Mouse (Mus musculus) brain, embryonic 18.5 days (tissue): ENCODE measurements around the gene Myog.
"Not testable (repeated sequence)": the region's sequence is repeated elsewhere in the genome, so short reads cannot be mapped to it uniquely, and the experiment has no call there.

Source experiments
- DNase-seq: peaks from one replicate; pipeline ENCODE4 v3.0.0-alpha.2; 2012; ENCODE audit warnings: low read depth, low spot score

Myog gene

DNA sequence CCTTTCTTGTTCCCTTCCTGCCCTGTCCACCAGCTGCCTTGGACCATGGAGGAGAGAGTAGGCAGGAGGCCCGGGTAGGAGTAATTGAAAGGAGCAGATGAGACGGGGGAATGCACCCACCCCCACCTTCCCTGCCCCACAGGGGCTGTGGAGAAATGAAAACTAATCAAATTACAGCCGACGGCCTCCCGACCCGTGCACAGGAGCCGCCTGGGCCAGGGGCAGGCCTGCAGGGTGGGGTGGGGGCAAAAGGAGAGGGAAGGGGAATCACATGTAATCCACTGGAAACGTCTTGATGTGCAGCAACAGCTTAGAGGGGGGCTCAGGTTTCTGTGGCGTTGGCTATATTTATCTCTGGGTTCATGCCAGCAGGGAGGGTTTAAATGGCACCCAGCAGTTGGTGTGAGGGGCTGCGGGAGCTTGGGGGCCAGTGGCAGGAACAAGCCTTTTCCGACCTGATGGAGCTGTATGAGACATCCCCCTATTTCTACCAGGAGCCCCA lies at the start of gene Myog:
Gene Myog (plus strand): TSS at position 392 of the 502 bp plus-strand sequence.
- no peak for DNase-seq

DNA sequence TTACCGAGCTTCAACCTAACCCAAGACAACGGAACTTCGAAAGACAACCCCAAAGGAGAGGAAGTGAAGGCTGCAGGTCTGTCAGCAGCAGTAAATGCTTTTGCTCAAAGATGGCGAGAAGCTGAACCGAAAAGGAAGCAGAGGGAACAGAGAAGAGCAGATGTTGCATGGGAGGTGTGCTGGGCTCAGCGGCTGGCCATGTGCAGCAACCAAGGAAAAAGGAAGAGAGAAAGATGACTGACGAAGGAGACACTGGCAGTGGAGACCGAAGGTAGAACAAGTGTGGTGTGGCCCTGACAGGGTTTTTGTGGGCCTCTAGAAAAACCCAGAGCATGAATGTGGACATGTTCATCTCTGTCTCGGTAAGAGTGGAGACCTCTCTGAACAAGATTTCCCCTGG lies 49.1 kb upstream of the Myog start:
- DNase-seq, result no peak

DNA sequence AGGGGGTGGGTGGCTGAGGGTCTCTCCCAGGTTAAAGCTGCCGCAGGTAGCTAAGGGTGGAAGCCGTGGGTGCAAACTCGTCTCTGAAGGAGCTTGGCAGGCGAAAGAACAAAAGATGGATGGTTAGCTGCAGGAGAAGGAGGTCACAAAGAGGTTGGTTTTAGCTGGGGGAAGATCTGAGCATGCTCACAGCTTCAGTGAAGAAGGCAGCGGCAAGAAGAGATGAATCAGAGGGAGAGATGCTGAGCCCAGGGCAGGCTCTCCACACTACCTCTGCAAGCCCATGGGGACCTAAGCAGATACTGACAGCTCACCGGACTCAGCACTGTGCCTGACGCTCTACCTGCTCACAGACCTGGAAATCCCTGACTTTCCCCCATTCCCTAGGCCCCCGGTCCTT lies 48.5 kb upstream of the Myog start:
- DNase-seq, result no peak

DNA sequence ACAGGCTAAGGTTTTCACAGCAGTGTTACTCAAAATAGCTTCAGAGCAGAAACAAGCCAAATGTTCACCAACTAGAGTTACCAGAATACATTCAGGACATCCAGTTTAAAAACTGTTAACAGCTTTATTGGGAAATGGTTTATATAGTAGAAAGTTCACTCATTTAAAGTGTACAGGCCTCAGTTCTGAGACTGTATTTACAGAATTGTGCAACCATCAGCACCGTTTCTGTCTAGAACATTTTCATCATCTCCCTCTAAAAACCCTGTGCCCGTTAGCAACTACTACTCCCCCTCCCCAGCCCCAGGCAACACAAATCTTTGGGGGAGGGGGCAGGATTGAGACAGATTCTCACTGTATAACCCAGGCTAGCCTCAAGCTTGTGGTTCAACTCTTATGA lies 47.5 kb upstream of the Myog start:
- DNase-seq, result no peak

- DNase-seq, result no peak
These were observed 46.3 kb upstream of the Myog start for GRCm38 (mm10) chr1:134243505-134243904.

- DNase-seq, result no peak
These were observed 45.6 kb upstream of the Myog start for GRCm38 (mm10) chr1:134243948-134244914.

- DNase-seq, result no peak
These were observed 44.6 kb upstream of the Myog start for GRCm38 (mm10) chr1:134245004-134245717.

DNA sequence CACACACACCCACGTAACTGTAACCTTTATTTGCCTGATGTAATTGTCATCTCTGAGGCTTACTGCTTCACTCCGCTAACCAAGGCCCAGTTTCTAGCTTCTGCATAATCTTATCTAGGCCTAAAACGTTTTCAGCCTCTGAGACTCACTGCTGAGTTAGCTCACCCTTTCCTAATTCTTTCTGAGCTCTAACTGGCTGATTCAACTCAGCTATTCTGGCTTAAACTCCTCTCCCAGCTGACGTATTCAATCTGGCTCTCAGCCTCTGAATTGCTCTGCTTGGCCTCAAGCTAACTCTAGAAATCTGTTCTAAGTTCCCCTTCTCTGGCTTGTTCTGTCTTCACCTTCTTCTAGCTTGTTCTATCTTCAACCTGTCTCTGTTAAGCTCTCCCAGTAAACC lies 43.2 kb upstream of the Myog start:
- no peak for DNase-seq

DNA sequence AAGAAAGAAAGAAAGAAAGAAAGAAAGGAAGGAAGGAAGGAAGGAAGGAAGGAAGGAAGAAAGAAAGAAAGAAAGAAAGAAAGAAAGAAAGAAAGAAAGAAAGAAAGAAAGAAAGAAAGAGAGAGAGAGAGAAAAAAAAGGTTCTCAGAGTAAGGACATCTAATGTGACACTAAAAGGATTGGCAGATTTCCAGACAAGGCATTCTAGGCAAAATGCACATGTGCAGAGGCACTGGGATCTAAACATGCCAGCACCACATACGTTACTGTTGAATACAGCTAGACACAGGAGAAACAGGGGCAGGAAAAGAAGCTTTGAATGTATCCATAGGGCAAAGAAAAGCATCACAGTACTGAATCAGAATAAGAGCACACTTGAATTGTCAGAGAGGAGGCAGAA lies 40.1 kb upstream of the Myog start:
- not testable (repeated sequence) for DNase-seq

GRCm38 (mm10) chr1:134264341-134264740 lies 25.4 kb upstream of the Myog start:
- no peak for DNase-seq

- DNase-seq, result no peak
These were observed 24.0 kb upstream of the Myog start for GRCm38 (mm10) chr1:134265797-134266196.

DNA sequence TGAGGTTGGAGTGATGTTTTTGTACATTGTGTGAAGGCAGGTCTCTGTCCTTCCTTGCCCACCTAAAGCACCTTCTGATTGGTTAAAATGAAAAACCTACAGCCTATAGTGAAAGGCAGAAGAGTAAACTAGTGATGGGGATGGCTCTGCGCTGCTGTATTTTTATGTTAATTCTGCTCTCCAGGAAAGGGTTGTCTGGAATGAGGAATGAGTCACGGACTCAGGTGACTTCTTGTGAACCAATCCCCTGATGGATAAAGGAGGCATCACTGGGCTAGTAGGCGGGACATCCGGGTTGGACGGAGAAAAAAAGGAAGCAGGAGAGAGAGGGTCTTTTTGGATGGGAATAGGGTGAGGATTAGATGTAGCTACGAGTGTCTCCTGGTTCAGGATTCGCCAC lies 19.8 kb upstream of the Myog start:
- no peak for DNase-seq

- no peak for DNase-seq
These were observed 17.0 kb upstream of the Myog start for GRCm38 (mm10) chr1:134272754-134273250.

DNA sequence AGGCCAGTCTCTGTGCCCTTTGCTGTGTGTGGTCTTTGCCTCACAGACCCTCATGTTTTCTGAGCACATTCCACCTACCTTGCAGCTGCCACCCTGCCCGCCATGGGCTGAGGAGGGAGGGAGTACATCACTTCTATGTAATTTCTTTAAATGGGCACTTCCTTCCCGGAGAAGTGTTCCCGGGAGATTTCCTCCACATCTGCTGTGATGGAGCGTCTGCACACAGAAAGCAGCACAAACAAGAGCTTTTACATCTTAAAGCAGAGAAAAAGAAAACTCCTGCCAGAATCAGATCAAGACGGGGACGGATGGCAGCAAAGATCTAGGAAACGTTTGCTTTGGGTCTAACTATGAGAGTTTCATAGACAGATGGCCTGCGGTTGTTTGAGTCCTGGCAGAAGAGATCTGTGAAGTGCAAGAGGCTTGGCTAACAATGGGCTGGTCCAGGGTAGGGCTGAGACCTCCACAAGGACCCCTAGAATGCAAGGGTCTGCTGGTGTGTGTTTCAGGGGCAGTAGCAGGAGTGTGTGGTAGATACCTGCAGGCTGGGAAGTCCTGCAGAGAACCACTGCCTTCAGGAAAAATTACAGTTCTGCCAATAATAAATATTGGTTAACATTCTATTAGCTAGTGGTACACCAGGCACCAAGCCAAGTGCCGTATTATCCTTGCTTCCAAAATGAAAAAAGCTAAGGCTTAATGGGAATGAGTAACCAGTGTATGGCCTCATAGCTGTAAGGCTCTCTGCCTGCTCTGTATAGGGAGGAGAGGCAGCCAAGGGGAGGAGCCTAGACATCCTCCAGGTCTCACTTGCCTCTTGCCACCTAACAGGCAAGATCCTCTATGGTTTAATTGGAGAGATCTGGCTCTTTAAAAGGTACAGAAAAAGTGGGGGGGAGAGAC lies 16.0 kb upstream of the Myog start:
- no peak for DNase-seq

- DNase-seq, result no peak
These were observed 15.3 kb upstream of the Myog start for GRCm38 (mm10) chr1:134274483-134274920.

- no peak for DNase-seq
These were observed 13.9 kb upstream of the Myog start for GRCm38 (mm10) chr1:134275616-134276464.

DNA sequence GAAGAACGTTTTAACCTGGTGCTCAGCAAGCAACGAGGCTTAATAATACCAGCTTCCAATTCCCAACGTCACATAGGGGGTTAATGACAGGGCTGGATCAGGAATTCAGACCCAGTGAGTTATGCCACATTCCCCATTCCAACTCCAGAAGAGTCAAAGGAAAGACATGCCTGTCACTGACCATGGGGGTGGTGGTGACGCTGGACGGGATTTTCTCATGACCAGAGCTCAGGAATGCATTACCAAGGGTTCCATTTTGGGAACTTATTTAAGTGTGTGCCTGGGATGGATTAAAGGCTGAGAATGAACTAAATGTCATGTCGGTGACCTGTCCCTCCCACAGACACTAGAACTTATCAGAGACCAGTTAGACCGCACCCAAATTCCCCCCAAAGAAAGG lies 13.0 kb upstream of the Myog start:
- no peak for DNase-seq

DNA sequence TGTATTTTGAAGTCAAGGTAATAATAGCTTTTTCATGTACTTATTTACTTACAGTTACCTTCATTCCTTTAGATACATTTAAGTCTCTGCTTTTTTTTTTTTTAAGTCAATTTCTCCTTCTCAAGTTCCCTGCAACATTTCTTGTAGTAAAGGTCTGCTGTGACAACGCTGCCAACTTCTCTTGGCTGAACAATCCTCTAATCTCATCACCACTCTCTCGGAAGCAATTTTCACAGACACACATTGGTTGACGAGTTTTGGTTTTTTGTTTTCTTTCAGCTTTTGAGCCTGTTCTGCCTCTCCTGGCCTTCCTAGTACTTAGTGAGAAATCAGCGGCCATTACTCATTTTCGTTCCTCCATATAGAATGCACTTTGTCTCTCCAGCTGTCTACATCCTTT lies 9.6 kb upstream of the Myog start:
- DNase-seq, result no peak

GRCm38 (mm10) chr1:134281563-134281962 lies 8.2 kb upstream of the Myog start:
- DNase-seq, result no peak

DNA sequence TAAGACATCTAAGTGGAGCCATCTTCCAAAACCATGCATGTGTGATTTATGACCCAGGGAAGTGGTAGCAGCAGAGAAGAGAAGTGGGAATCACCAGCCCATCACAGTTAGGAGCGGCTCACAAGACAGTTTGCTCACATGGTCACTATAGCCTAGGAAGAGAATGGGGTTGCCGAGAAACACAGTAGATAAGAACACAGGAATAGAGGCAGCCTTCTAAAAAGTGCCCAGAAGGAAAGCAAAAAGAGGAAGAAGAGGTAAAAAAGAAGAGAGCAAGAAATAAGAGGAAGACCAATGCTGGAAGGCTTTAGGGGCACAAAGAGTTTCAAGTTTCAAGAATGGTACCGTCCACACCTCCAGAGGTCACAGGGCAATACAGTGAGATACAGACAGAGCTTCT lies 7.4 kb upstream of the Myog start:
- DNase-seq, result no peak
